Mouse (Mus musculus): ENCODE measurements around the gene Smg7.

Smg7 gene

DNA sequence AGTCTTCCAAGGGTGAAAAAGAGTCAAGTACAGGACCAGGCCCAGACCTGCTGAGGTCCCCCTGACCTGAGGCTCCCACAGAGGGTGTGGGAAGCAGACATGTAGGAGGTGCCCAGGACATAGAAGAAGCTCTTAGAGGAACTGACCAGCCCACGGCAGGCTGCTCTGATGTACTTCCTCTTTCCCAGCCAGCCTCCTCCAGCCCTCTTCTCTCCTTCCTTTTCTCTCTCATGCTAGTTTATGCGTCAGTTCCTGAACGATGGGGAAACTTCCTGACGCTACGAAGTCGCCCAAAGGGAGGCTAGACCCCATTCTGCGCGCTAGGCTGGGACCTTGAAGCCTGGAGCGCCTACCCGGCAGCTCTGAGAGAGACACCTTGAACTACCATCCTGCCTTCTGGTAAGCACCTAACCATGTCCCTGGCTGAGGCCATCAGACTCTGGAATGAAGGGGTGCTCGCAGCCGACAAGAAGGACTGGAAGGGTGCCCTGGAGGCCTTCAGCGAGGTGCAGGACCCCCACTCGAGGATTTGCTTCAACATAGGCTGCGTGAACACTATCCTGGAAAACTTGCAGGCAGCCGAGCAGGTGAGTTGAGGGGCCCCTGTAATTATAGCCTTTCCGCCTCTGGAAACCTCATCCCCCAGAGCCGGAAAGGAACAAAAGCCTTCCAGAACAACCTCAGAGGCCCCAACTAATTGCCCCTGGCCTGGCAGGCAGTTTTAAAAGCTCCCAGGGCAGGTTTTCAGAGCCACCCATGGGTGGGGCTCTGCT, 94.6 kb downstream of the Smg7 start:
- DNase-seq (ENCODE audit: low spot score in 2 of 2): no peak

DNA sequence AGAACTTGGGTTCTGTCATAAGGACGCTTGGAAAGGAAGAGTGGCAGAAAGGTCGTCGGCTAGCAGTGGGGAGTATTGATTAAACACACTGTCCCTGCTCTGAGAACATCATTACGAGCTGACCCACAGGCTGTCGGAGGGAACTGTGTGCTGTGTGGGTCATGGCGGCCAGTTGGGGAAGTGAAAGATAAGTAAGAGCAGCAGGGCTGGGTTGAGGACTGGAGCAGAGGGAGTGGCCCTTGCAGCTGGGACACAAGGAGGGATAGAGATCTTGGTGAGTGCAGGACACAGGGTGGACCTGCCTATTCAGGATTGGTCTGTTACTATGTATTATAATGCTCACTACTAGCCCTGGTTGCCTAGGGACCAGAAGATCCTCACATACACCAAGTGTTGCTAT, 97.5 kb downstream of the Smg7 start:
- no peak for DNase-seq (ENCODE audit: low spot score in 2 of 2)

DNA sequence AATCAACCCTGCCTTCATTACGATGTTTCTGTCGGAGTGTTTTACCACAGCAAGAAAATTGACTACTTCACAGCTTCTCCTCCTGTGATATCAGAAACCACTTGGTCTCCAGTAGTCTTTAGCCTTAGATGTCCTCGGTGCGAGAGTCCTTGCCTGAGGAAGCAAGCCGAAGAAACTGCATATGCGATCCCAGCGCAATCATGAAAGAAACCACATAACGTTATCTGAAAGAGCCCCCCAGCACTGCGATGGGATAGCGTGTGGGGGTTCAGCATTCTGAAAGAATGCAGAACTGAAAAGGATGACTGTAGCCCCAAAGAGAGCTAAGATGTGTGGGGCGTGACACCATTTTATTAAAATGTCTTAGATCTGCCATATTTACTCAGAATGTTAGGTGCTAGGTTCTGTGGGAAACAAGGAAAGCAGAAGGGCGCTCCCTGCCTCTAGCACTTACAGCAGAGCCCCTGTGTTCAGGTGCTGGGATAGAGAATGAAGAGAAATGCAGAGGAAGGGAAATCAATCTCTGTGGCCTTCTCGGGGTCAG, 101.7 kb downstream of the Smg7 start:
- no peak for DNase-seq (ENCODE audit: low spot score in 2 of 2)

DNA sequence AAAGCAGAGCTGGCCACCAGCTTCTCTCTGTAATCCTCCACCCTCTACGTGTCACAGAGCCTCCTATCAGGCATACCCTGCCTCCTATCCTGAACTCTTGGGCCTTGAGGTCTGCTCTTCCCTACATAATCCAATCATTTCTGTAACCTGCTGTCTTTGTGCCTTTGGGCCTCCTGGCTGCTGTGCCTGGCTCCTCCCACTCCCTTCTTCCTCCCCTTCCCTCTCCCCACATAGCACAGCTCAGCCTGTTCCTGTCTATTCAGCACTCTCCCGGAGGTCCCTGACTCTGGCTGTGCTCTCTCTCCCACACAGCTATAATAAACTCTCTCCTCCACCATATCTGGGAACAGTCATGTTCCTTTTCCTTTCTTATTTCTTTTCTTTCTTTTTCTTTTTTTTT, 102.5 kb downstream of the Smg7 start, which contains the start of gene Ncf2:
Ncf2 (plus strand) TSS at position 298 of the 400 bp plus-strand sequence.
- peak in 1 of 2 experiments; percentile 26 for DNase-seq (ENCODE audit: low spot score in 2 of 2)

DNA sequence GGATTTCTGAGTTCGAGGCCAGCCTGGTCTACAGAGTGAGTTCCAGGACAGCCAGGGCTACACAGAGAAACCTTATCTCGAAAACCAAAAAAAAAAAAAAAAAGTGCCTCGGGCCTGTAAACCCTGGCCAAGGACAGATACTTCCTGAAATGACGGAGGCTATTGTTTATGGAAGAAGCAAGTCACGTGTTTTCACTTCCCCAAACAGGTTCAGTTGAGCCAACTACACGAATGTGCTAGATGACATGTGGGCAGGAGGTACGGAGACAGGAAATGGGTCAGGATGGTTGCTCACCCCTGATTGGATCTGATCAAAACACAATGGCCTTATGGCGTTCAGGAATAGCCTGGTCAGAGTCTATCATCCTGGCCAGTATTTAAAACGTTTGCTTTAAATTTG, 104.3 kb downstream of the Smg7 start:
- no peak for DNase-seq (ENCODE audit: low spot score in 2 of 2)

DNA sequence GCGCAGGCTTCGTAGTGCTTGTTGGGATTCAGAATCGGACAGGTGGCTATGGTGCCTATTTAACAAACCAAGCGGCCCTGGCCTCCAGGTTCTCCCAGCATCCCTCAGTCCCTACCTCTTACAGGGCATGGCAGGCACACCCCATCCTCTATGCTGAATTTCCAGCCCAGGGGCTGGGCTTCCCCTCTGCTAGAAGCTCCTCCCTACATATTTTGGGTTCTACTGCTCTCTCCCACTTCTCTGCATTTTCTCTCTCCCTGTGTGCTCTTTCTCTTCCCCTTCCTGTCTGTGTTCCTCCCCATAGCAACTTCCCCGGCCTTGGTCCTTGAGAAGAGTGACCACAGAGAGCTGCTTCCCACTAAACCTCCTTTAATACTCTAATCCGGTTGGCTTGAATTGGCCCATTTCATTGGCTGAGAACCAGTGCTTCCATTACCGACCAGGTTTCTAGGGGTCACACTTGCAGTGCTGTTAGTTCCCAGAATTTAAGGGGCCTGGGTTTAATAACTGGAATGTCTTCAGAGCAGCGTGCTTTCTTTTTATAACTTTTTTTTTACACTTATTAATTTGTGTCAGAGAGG, 105.7 kb downstream of the Smg7 start:
- no peak for DNase-seq (ENCODE audit: low spot score in 2 of 2)

DNA sequence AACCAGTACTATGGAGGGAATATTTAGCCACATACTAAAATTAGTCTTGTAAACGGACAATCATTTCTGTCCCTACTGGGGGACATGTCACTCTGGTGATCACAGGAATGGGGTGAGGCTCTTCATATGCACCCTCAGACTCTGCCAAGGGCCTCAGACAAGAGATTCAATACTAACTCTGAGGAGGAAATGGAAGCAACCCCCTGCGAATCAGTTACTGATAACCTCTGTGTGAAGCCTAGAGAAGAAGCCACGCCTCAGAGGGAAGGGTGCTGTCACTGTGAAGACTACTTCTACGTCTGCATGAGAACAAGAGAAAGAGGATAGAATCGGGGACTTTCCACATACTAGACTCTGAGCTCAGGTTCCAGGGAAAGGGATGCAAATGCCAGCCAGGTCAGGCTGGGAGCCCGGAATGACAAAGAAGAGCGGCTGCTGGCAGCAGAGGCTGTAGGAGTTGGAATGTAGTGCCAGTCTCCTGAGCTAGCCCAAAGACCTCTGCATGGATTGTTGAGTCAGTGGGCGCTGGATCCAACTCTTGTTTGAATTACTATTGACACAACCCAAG, 106.7 kb downstream of the Smg7 start:
- no peak for DNase-seq (ENCODE audit: low spot score in 2 of 2)

DNA sequence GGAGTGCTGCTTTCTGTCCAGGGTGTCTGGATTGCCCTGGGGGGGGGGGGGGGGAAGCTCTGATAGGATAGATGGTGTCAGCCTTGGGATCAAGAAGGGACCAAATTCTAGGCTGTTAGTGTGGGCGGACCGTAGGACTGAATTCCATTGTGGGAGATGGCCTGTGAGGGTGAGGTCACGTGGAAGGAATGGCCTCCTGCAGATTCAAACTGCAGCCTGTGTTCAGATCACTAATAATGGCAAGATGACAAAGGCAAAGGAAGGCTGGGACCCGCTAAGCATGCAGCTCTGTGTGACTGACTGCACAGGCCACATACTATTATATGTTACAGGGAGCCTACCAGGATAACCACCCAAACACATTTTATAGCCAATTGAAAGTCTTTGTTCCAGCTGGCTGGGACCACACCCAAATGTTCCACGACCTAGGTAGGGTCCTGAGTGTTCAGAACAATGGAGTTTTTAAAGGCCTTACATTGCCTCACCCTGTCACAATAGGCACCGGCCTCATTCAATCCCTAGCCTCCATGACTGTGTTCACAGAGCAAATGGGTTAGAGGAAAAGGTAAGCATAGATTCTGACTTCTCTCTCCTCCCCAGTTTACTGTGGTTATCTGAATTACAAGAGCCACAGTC, 108.8 kb downstream of the Smg7 start:
- DNase-seq (ENCODE audit: low spot score in 2 of 2): no peak

DNA sequence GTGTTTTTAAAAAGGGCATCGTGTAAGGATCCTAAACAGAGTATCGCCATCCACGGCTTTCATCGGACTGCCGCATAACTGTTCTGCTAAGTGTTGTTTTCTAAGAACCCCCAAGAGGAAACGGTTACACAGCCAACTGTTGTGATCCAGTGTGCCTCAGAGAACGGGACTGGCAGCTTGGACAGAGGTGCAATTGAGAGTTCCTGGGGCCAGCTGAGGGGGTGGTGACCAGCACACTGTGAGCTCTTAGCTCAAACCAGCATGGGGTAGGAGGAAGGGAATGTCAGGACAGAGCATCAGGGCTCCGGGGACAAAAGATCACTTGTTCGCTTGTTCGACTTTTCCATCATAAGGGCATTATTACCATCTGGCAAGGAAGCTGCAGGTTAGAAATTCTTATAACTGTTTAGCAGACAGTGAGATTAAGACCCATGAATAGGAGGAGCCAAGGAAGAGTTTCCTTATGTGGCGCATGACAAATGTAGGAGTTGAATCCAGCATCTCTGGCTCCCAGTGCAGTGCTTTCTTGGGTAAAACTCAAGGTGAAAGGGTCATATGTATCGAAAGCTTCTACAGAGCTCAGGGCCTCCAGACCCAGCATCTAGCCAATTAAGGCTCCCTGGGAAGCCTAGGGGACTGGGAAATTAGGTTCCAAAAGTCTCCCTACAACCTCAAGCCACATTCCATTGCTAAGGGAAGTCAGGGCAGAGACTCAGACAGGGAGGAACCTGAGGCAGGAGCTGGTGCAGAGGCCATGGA, 109.5 kb downstream of the Smg7 start:
- no peak for DNase-seq (ENCODE audit: low spot score in 2 of 2)

DNA sequence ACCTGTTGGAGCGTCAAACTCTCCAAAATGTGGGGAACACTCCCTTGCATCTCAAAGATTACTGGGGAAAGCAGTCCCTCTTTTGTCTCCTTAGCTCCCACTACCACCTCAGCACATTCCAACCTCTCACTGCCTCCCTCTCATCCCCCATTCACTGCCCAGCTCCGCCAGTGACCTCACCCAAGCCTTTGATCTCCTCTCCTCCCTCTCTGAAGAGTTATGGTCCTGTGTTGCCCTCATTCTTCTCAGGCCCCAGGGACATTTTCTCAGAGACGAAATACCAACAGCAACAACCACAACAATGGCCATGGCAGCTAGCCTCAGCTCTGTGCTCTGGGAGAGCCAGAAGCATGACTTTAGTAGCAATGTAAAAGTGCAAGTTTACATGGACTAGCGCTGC, 111.2 kb downstream of the Smg7 start:
- no peak for DNase-seq (ENCODE audit: low spot score in 2 of 2)

DNA sequence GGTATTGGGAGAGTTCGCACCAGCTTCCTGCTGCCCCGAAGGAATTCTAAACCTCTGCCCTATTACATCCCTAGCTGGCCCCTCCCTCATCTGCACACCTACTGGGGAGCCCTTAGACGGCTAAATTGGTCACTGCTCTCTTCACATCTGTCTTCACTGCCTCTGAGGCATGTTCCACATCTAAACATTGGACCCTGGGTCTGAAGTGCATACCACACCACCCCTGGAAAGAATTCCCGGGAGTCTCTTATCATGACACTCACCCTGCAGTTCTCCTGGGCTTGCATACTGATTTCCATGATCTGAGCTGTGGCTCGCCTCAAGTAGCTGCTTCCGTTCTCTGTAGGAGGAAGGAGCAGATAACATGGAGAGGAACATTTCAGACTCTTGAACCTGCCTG, 111.6 kb downstream of the Smg7 start:
- no peak for DNase-seq (ENCODE audit: low spot score in 2 of 2)

DNA sequence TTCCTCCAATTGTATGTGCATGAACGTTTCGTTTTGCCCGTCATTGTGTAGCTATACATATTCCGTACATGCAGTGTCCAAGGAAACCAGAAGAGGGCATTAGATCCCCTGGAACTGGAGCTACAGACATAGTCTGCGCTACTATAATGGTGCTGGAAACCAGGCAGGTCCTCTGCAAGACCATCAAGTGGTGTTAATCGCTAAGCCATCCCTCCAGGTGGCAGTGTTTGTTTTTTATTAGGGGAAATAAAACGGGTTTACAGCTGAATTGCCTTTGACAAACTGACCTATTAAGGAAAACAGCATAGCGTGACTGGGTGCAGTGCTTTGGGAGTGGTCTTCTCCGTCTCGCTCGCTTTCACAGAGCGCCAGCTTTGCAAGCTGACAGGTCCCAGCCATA, 112.2 kb downstream of the Smg7 start:
- no peak for DNase-seq (ENCODE audit: low spot score in 2 of 2)

DNA sequence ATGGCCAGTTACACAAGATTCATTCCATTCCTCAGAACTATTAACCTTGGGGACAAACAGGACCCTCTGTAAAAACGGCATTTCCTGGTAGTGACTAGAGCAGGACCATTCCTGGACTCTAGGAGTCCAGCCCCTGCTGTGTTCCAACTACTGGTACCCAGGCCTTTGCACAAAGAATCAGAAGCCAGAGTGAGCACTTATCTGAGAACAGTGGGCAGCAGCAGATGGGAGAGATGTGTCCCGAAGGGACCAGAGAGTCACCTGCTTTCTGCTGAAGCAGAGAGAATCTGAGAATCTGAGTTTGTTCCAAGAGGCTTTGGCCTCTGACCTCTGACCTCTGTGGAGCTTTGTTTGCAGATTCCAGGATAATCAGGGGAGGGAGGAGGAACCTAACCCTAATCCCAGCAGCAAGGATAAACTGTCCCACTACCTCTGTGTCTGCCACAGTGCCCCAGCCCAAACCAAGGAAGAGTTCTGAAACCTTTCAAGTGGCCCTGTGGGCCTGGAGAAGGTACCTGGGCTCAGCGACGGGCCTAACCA, 114.3 kb downstream of the Smg7 start:
- DNase-seq (ENCODE audit: low spot score in 2 of 2): no peak
